Mouse (Mus musculus) small intestine, adult 2 months (tissue): ENCODE data around the gene Nkpd1. TPM values are rescaled to one million over a fixed set of nuclear protein-coding genes. Genes with fewer than 3 reads are reported as not detected.
A peak's percentile ranks its signal among the peaks of the same experiment; 100 is the strongest.
"Not testable (repeated sequence)": the region's sequence is repeated elsewhere in the genome, so short reads cannot be mapped to it uniquely, and the experiment has no call there.

ENCODE experiments used
- H3K27ac ChIP-seq: fragments of 200-500 bp; 2 replicates; pipeline ENCODE4 v1.5.1; 2012; ENCODE audit warnings: low read depth, low read length, control low read depth, inconsistent platforms; ENCODE audit not compliant: insufficient read depth
- H3K27me3 ChIP-seq: fragments of 200-500 bp; 2 replicates; pipeline ENCODE4 v1.6.1; 2012; ENCODE audit warnings: mild to moderate bottlenecking, moderate library complexity, low read length, inconsistent platforms; ENCODE audit not compliant: control insufficient read depth, insufficient read depth
- H3K36me3 ChIP-seq: fragments of 200-500 bp; 2 replicates; pipeline ENCODE4 v1.6.1; 2012; ENCODE audit warnings: mild to moderate bottlenecking, low read length, control low read depth, inconsistent platforms; ENCODE audit not compliant: control insufficient read depth, insufficient read depth
- H3K4me1 ChIP-seq: fragments of 200-500 bp; 2 replicates; pipeline ENCODE4 v1.6.1; 2012; ENCODE audit warnings: low read length, inconsistent platforms, mixed read lengths; ENCODE audit not compliant: control insufficient read depth, insufficient read depth, insufficient read length
- H3K4me3 ChIP-seq: fragments of 200-500 bp; 2 replicates; pipeline ENCODE4 v1.5.1; 2012; ENCODE audit warnings: low read depth, mild to moderate bottlenecking, control low read depth, inconsistent platforms, low read length, moderate library complexity
- CTCF ChIP-seq: fragments of 200-500 bp; IDR thresholded peaks from 2 replicates; pipeline ENCODE4 v1.5.1; 2012; ENCODE audit warnings: low read depth, mild to moderate bottlenecking, control low read depth, inconsistent platforms, low read length, moderate library complexity, mixed read lengths; ENCODE audit not compliant: insufficient replicate concordance, insufficient read length; ENCODE audit errors: extremely low read depth
- POLR2A ChIP-seq: fragments of 200-500 bp; IDR thresholded peaks from 2 replicates; pipeline ENCODE4 v1.6.1; 2012; ENCODE audit warnings: low read depth, mild to moderate bottlenecking, control low read depth, inconsistent platforms, low read length, moderate library complexity
- WGBS: fragments of 180-500 bp; shearing (Covaris S2); methylation state at CpG from one replicate; pipeline ENCODE4 v1.1.7; 2018; 5-methylcytosine and 5-hydroxymethylcytosine counted together
- polyA plus RNA-seq: library from polyadenylated mRNA; depleted of rRNA; stranded (reverse); fragments of >200 nt; gene quantifications from 2 replicates; pipeline ENCODE4 v1.2.3, GENCODE M21; 2012

Nkpd1 gene
- polyA plus RNA-seq, 1 experiment: 0.43 TPM

DNA sequence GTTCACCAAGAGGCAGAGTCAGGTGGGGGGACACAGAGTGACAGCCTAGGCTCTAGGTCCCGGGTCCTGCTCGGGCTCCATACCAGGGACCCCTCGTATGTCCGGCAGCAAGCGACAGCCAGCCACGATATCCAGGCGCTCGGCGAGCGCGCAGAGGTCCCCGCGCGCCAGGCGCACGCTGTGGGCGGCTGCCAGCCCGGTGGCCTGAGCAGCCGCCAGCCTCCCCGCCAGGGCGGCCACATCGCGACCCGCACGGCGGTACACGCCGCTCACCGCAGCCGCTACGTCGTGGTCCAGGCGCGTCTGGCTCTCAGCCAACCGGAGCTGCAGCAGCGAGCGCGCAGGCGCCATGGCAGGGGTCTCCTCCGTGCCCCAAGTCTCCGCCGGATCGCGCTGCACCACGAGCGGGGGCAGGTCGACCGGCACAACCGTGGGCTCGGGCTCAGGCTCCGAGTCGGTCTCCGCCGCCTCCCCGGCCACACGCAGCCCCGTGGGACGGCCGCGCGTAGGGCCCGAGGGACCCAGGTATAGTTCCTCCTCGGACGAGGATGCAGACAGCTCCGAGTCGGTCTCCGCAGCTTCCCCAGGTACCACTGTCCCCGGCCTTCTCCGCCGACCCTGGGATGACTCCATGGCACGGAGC, 10.5 kb upstream of the Nkpd1 start:
- TF ChIP-seq POLR2A (no peak), CTCF (no peak)
- H3K4me1 ChIP-seq: peaks cover 16% of the 10 kb centered on the region
- no peaks in the 10 kb centered on the region for H3K36me3 ChIP-seq
- 7% methylated on average over 71 of the region's 71 CpGs for WGBS
- H3K27me3 ChIP-seq: no peaks in the 10 kb centered on the region
- peak overlapping the region; percentile 83 for H3K4me3 ChIP-seq
- H3K27ac ChIP-seq: no peak overlapping the region

- peak overlapping the region; percentile 83 for H3K4me3 ChIP-seq
- H3K27ac ChIP-seq: no peak overlapping the region
- TF ChIP-seq POLR2A (no peak), CTCF (no peak)
- peaks cover 16% of the 10 kb centered on the region for H3K4me1 ChIP-seq
- no peaks in the 10 kb centered on the region for H3K27me3 ChIP-seq
- H3K36me3 ChIP-seq: no peaks in the 10 kb centered on the region
- WGBS: 4% methylated on average over 18 of the region's 18 CpGs
Observed at GRCm38 (mm10) chr7:19507612-19507981, 10.0 kb upstream of the Nkpd1 start.

- peak within 1 kb of the TSS; percentile 69 for H3K27ac ChIP-seq
- no peaks in the 10 kb centered on the region for H3K27me3 ChIP-seq
- TF ChIP-seq CTCF (no peak; the same call in 1 of the 2 replicates), POLR2A (peak; percentile 64)
- H3K36me3 ChIP-seq: no peaks in the 10 kb centered on the region
- under 1% methylated on average over 56 of the region's 56 CpGs for WGBS
- peaks cover 16% of the 10 kb centered on the region for H3K4me1 ChIP-seq
- H3K4me3 ChIP-seq: peak within 1 kb of the TSS; percentile 83
Observed at GRCm38 (mm10) chr7:19508150-19508923, 9.3 kb upstream of the Nkpd1 start, which contains the start of the genes Bloc1s3 and Trappc6a. TSS of gene Bloc1s3 (minus strand) at chr7:19508367. TSS of gene Trappc6a (plus strand) at chr7:19508395.

DNA sequence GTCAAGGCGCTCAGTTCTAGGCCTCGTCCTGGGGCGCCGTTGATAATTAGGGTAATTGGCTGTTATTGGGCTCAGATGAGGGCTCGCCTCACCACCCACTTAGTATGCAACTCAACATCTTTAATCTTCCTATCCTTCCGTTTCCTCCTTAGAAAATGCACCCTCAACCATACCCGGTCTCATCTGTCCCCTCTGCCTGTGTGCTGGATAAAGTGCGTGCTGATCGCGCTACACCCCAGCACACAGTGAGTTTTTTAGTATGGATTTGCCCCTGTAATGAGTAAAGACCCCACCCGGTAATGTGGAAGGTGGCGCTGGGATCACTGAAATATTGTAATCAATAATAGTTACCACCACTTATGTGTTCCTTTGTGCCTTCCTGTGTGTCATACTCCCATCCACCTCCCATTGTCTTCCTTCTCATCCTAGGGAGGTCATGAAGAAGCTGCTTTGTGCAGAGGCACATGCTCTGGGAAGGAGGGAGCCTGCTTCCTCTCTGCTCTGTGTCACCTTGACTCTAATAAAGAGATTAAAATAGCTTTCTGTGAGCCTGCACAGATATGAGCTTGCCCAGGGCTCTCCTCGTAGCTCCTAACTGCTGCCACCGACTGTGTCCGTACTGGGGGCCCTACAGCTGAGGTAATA, 8.6 kb upstream of the Nkpd1 start:
- H3K27me3 ChIP-seq: no peaks in the 10 kb centered on the region
- TF ChIP-seq CTCF: no peak
- TF ChIP-seq POLR2A: no peak
- WGBS: 5% methylated on average over 15 of the region's 15 CpGs
- no peaks in the 10 kb centered on the region for H3K36me3 ChIP-seq
- no peak overlapping the region for H3K27ac ChIP-seq
- H3K4me1 ChIP-seq: peaks cover 14% of the 10 kb centered on the region
- H3K4me3 ChIP-seq: peak overlapping the region; percentile 83

GRCm38 (mm10) chr7:19509786-19510185, 7.9 kb upstream of the Nkpd1 start:
- WGBS: 93% methylated on average over 7 of the region's 7 CpGs
- H3K4me1 ChIP-seq: peaks cover 14% of the 10 kb centered on the region
- no peaks in the 10 kb centered on the region for H3K36me3 ChIP-seq
- TF ChIP-seq CTCF: no peak
- no peak overlapping the region for H3K27ac ChIP-seq
- H3K27me3 ChIP-seq: no peaks in the 10 kb centered on the region
- H3K4me3 ChIP-seq: no peak overlapping the region

GRCm38 (mm10) chr7:19511934-19512333, 5.7 kb upstream of the Nkpd1 start:
- 71% methylated on average over 7 of the region's 7 CpGs for WGBS
- H3K27me3 ChIP-seq: not testable (repeated sequence)

DNA sequence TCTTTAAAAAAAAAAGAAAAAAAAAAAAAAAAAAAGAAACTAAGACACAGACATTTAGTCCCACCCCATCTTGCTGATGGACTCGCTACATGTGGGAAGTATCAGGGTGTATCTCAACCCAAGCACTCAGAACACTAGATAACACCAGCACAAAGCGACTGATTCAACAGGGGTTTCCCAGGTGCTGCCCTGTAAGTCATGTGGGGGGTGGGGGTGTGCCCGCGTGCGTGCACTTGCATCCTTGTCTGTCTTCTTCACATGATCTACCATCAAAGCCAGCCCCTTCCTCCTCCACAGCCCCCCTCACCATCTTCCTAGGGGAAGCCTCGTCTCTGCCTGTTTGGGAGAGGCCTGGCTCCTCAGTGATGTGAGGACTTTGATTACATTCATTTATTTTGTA, 5.3 kb upstream of the Nkpd1 start:
- Histone ChIP-seq H3K4me1 (peaks cover 13% of the 10 kb centered on the region), H3K36me3 (no peaks in the 10 kb centered on the region), H3K4me3 (no peak overlapping the region), H3K27me3 (no peaks in the 10 kb centered on the region), H3K27ac (no peak overlapping the region)
- WGBS: 79% methylated on average over 6 of the region's 6 CpGs
- TF ChIP-seq POLR2A (no peak), CTCF (no peak)

More at GRCm38 (mm10) chr7:19511934-19512333, 5.7 kb upstream of the Nkpd1 start:
- not testable (repeated sequence) for H3K36me3 ChIP-seq, H3K27ac ChIP-seq, H3K4me3 ChIP-seq
- peaks cover 15% of the 10 kb centered on the region for H3K4me1 ChIP-seq

GRCm38 (mm10) chr7:19520032-19520431, 2.4 kb downstream of the Nkpd1 start:
- Histone ChIP-seq H3K36me3 (no peaks in the 10 kb centered on the region), H3K4me3 (no peak overlapping the region), H3K27ac (no peak overlapping the region), H3K27me3 (peaks cover 35% of the 10 kb centered on the region), H3K4me1 (peaks cover 26% of the 10 kb centered on the region)
- WGBS: 19% methylated on average over 23 of the region's 23 CpGs
- no peak for TF ChIP-seq POLR2A
- no peak for TF ChIP-seq CTCF
